Mouse (Mus musculus) cortical plate, adult 2 months (tissue): ENCODE results near the gene Rangrf.

Experiments
- CTCF ChIP-seq: fragments of 200-500 bp; IDR thresholded peaks from 2 replicates; pipeline ENCODE4 v1.5.1; 2011; ENCODE audit warnings: mild to moderate bottlenecking, control low read depth, low read length; ENCODE audit not compliant: insufficient read depth; ENCODE audit errors: extremely low read depth
- POLR2A ChIP-seq: fragments of 200-500 bp; IDR thresholded peaks from 2 replicates; pipeline ENCODE4 v1.6.1; 2011; ENCODE audit warnings: mild to moderate bottlenecking, low read length, control low read depth; ENCODE audit not compliant: insufficient read depth; ENCODE audit errors: extremely low read depth

DNA sequence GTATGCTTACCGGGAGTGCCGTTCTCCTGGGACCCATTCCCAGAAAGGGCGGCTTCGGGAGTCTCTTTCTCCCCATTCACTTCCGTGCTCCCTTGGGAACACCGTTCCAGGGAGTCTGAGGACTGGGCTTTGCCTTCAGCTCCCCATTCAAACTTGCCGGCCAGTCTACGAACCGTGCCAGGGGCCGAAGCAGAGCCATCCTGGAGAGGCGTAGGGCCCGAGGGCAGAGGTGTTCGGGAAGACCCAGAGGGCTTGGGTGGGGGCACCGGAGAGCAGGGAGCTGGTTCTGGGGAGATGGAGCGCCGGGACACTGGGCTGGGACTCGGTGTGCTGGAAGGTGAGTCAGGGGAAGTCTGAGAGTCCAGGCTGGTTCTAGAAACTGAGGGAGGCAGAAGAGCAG lies 20.6 kb downstream of the Rangrf start:
- no peak for TF ChIP-seq CTCF
- no peak for TF ChIP-seq POLR2A
